Mouse (Mus musculus): ENCODE data around the gene Nek7.

GRCm38 (mm10) chr1:138608336-138608735 lies 11.6 kb downstream of the Nek7 start:
- TF ChIP-seq MEF2A (IDR thresholded peaks at IDR 0.05; ENCODE audit: extremely low read depth, insufficient replicate concordance, low read depth, low read length, poor library complexity, severe bottlenecking): no peak
- no peak for TF ChIP-seq SIN3A (IDR thresholded peaks at IDR 0.05; ENCODE audit: low read length)
- TF ChIP-seq ZNF384 (IDR thresholded peaks at IDR 0.05; ENCODE audit: low read depth, low read length): no peak
- no peak for TF ChIP-seq USF1 (IDR thresholded peaks at IDR 0.05; ENCODE audit: low read depth, low read length)
- no peak for TF ChIP-seq ZMIZ1 (IDR thresholded peaks at IDR 0.05; ENCODE audit: low read depth, low read length)
- no peak for TF ChIP-seq JUND (IDR thresholded peaks at IDR 0.05; ENCODE audit: low read depth, low read length)
- TF ChIP-seq CTCF (IDR thresholded peaks at IDR 0.05 in 2 of 3, conservative IDR thresholded peaks at IDR 0.05 in 1 of 3; ENCODE audit: control insufficient read depth in 1 of 3, insufficient read depth in 1 of 3, low read depth in 2 of 3, low read length in 3 of 3, poor library complexity in 1 of 3, severe bottlenecking in 1 of 3): no peak
- TF ChIP-seq ELF1 (IDR thresholded peaks at IDR 0.05; ENCODE audit: low read depth, low read length): no peak
- no peak for TF ChIP-seq EP300 (IDR thresholded peaks at IDR 0.05; ENCODE audit: low read depth in 1 of 2, low read length in 2 of 2)
